Mouse (Mus musculus): ENCODE measurements around the gene Gse1.

DNA sequence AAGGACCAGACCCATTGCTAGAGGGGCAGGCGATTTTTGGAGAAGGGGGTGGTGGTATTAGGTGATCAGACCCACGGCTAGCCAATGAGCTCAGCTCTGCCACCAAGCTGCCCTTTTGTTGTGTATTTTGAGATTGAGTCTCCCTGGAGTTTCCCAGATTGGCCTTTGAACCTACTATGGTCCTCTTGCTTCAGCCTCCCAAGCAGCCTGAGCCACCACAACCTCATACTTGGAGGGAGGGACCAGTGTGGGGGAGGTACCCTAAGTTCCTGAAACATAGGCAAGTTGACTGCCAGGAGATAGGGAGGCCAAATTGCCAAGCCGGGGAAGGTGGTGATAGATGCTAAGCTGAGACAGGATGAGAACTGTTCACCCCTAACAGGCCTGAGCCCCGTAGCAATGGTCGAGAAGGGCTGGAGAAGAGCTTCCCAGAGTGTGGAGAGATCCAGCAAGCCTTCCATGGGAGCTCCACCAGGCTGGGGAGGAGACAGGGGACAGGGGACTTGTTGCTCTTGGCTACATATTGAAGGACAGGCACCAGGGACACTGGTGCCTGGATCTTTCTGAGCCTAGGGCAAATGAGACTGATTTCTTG is 282.7 kb downstream of the Gse1 start:
- no peak for TF ChIP-seq CTCF (IDR thresholded peaks at IDR 0.05; ENCODE audit: extremely low read depth, insufficient read length, insufficient replicate concordance, low read depth, low read length)
- no peak for TF ChIP-seq POLR2A (IDR thresholded peaks at IDR 0.05; ENCODE audit: low read depth, low read length)
